Mouse (Mus musculus) lung, adult 2 months (tissue): ENCODE data around the gene Itgb1.

ENCODE experiments used
- CTCF ChIP-seq: fragments of 200-500 bp; IDR thresholded peaks from 2 replicates; pipeline ENCODE4 v1.5.1; 2011; ENCODE audit warnings: mild to moderate bottlenecking, low read length, control low read depth; ENCODE audit not compliant: insufficient read depth
- POLR2A ChIP-seq: fragments of 200-500 bp; IDR thresholded peaks from 2 replicates; pipeline ENCODE4 v1.6.1; 2011; ENCODE audit warnings: low read depth, mild to moderate bottlenecking, control low read depth, low read length, borderline replicate concordance; ENCODE audit errors: extremely low read depth

DNA sequence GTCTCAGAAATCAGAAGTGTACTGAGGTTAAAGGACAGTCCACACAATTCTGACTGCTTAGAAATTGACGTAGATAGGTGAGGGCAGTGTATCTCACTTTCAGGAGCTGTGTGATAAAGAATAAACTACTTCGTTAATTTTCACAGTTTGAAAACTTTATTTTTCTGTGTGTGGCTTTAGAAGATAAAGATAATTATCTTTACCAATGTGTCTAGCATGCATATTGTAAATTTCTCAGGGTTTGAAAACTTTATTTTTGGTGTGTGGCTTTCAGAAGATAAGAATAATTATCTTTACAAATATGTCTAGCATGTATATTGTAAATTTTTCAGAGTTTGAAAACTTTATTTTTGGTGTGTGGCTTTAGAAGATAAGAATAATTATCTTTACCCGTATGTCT lies 3.2 kb downstream of the Itgb1 start:
- no peak for TF ChIP-seq POLR2A
- TF ChIP-seq CTCF, result no peak
